Mouse (Mus musculus): ENCODE measurements at regions not wholly inside any gene's neighbourhood (a gene's known extent, or its start where the extent isn't known, plus 50 kb on each side); places are given as distances from the start of the nearest gene placed in this dataset.
"Not testable (repeated sequence)": the region's sequence is repeated elsewhere in the genome, so short reads cannot be mapped to it uniquely, and the experiment has no call there.

DNA sequence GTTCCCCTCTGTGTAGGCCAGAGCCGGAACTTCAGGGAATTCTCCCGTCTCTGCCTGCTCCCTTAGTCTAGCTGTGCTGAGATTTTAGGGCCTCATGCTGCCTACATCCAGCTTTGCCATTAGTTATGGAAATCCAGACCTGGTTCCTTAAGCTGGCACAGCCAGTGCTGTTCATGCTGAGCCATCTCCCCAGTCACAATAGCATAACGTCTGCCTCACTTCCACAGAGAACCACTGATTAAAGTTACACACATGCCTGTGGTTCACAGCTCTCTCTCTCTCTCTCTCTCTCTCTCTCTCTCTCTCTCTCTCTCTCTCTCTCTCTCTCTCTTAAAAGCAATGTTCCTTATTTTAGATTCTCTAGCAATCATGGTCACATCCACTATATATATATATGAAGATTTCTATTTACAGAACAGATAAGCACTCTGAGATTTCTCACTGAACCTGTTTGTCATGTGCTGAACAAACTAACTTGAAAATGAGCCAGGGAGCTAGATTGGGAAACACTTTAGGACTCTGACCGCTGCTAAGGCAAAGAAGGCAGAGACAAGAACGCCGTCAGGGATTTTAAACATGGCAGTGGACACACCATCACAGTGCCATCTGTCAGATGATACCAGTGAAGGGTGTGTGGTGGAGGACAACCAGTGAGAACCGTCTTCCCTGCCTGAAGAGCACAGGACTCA, 584.9 kb downstream of the Pdcd6ip start:
- Histone ChIP-seq H3K4me3 (ENCODE audit: low read depth, low read length) (no peak overlapping the region), H3K27ac (ENCODE audit: low read length) (no peak overlapping the region), H3K9ac (replicated peaks; ENCODE audit: low read depth, low read length) (no peak overlapping the region), H3K4me1 (ENCODE audit: control insufficient read depth, insufficient read depth, low read length) (no peaks in the 10 kb centered on the region), H3K4me2 (replicated peaks; ENCODE audit: low read depth, low read length) (no peak overlapping the region), H3K27me3 (ENCODE audit: control insufficient read depth, insufficient read depth, low read length) (no peaks in the 10 kb centered on the region), H3K9me3 (ENCODE audit: control insufficient read depth, low read depth, low read length) (no peaks in the 10 kb centered on the region), H3K36me3 (ENCODE audit: control insufficient read depth, insufficient read depth, low read length) (no peaks in the 10 kb centered on the region)
- 67% methylated on average over 7 of the region's 7 CpGs for WGBS
- no peak for ATAC-seq (ENCODE audit: insufficient number of reproducible peaks, insufficient read depth, low FRiP score, low read depth)

DNA sequence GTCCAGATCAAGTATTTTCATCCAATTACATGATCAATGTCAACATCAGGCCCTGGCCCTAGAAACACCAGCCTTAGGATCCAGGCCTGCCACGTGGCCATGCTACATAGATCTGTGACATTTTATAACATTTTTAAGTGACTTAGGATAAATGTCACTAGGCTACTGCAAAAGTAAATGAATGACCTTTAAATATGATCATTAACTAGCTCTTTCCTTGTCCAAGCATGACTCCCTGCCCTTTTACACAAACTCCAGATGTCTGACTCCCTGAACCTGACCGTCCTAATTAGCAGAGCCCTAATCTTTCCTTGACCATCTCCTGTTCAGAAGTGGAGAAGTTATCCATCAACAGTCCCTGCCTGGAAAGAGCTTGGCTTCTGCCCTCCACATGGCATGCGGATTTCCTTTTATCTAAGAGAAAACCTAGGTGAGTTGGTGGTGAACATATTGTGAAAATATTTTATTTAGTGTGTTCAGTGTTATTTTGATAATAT, 585.8 kb downstream of the Pdcd6ip start:
- no peak for ATAC-seq (ENCODE audit: insufficient number of reproducible peaks, insufficient read depth, low FRiP score, low read depth)
- WGBS: 47% methylated on average over 3 of the region's 3 CpGs
- H3K4me1 ChIP-seq (ENCODE audit: control insufficient read depth, insufficient read depth, low read length): no peaks in the 10 kb centered on the region

DNA sequence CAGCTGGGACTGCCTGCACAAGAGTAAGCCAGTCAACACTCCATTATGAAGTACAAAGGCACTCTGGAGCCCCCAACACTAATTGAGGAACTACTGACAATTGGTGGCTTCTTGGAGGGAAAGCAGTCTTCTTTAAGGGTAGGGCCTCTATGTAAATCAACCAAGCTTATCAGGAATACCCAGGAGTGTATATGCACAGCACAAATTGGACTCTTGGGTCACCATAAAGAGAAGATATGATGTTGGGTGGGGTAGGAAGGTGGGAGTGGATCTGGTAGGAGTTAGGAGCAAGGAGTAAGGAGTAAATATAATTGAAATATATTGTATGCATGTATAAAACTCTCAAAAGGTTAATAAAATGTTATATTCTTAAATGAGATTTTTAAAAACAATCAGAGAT, 587.7 kb downstream of the Pdcd6ip start:
- no peaks in the 10 kb centered on the region for H3K27me3 ChIP-seq (ENCODE audit: control insufficient read depth, insufficient read depth, low read length)
- no peaks in the 10 kb centered on the region for H3K36me3 ChIP-seq (ENCODE audit: control insufficient read depth, insufficient read depth, low read length)
- H3K4me1 ChIP-seq (ENCODE audit: control insufficient read depth, insufficient read depth, low read length): no peaks in the 10 kb centered on the region
- no peak for ATAC-seq (ENCODE audit: insufficient number of reproducible peaks, insufficient read depth, low FRiP score, low read depth)
- no peak overlapping the region for H3K4me3 ChIP-seq (ENCODE audit: low read depth, low read length)
- H3K27ac ChIP-seq (ENCODE audit: low read length): no peak overlapping the region
- no peak overlapping the region for H3K4me2 ChIP-seq (replicated peaks; ENCODE audit: low read depth, low read length)
- H3K9ac ChIP-seq (replicated peaks; ENCODE audit: low read depth, low read length): no peak overlapping the region
- H3K9me3 ChIP-seq (ENCODE audit: control insufficient read depth, low read depth, low read length): no peaks in the 10 kb centered on the region

More for the DNA sequence above, 585.8 kb downstream of the Pdcd6ip start:
- Histone ChIP-seq H3K4me2 (replicated peaks; ENCODE audit: low read depth, low read length) (no peak overlapping the region), H3K27me3 (ENCODE audit: control insufficient read depth, insufficient read depth, low read length) (no peaks in the 10 kb centered on the region), H3K9me3 (ENCODE audit: control insufficient read depth, low read depth, low read length) (no peaks in the 10 kb centered on the region), H3K36me3 (ENCODE audit: control insufficient read depth, insufficient read depth, low read length) (no peaks in the 10 kb centered on the region), H3K27ac (ENCODE audit: low read length) (no peak overlapping the region), H3K9ac (replicated peaks; ENCODE audit: low read depth, low read length) (no peak overlapping the region), H3K4me3 (ENCODE audit: low read depth, low read length) (no peak overlapping the region)

DNA sequence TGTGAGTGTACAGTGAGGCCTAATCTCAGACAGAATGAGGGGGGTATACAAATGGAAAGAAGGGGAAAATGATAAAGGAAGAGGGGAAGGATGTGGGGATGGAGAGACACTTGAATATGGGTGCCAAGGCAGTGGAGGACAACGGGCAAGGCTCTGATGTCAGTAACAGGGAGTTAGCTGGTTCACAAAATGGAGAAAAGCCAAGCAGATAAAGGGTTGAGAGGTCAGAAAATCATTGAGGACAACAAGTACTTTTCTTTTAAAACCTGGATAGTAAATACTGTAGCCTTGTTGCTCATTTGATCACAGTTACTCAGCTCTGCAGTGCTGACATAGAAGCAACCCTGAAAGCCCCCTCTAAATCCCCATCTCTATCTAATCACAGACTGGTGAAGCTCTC, 588.3 kb downstream of the Pdcd6ip start:
- Histone ChIP-seq H3K4me3 (ENCODE audit: low read depth, low read length) (no peak overlapping the region), H3K4me2 (replicated peaks; ENCODE audit: low read depth, low read length) (no peak overlapping the region), H3K9me3 (ENCODE audit: control insufficient read depth, low read depth, low read length) (no peaks in the 10 kb centered on the region), H3K9ac (replicated peaks; ENCODE audit: low read depth, low read length) (no peak overlapping the region), H3K27ac (ENCODE audit: low read length) (no peak overlapping the region), H3K27me3 (ENCODE audit: control insufficient read depth, insufficient read depth, low read length) (no peaks in the 10 kb centered on the region), H3K4me1 (ENCODE audit: control insufficient read depth, insufficient read depth, low read length) (no peaks in the 10 kb centered on the region), H3K36me3 (ENCODE audit: control insufficient read depth, insufficient read depth, low read length) (no peaks in the 10 kb centered on the region)
- WGBS: 89% methylated on average over 1 of the region's 1 CpGs
- no peak for ATAC-seq (ENCODE audit: insufficient number of reproducible peaks, insufficient read depth, low FRiP score, low read depth)

DNA sequence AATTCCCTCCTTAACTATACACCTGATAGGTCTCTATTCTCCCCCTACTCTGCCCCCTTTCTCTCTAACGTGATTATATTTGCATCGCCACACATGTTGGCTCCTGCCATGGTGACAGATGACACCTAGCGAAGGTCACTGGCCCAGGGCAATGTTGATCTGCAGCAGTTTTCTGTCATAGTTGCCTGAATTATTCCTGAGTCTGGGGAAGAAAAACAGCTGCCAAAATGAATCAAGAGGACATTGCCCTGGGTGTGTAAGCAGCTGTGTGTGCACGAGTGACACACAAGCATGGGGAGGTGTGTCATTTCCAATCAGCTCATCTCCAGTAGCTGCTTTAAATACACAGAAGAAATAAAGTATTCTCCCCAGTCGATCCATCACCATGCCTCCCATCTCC, 592.5 kb downstream of the Pdcd6ip start:
- H3K9me3 ChIP-seq (ENCODE audit: control insufficient read depth, low read depth, low read length): no peaks in the 10 kb centered on the region
- H3K9ac ChIP-seq (replicated peaks; ENCODE audit: low read depth, low read length): no peak overlapping the region
- ATAC-seq (ENCODE audit: insufficient number of reproducible peaks, insufficient read depth, low FRiP score, low read depth): no peak
- H3K4me1 ChIP-seq (ENCODE audit: control insufficient read depth, insufficient read depth, low read length): no peaks in the 10 kb centered on the region
- H3K4me3 ChIP-seq (ENCODE audit: low read depth, low read length): no peak overlapping the region
- no peaks in the 10 kb centered on the region for H3K36me3 ChIP-seq (ENCODE audit: control insufficient read depth, insufficient read depth, low read length)
- H3K4me2 ChIP-seq (replicated peaks; ENCODE audit: low read depth, low read length): no peak overlapping the region
- WGBS: 46% methylated on average over 5 of the region's 5 CpGs
- no peaks in the 10 kb centered on the region for H3K27me3 ChIP-seq (ENCODE audit: control insufficient read depth, insufficient read depth, low read length)
- no peak overlapping the region for H3K27ac ChIP-seq (ENCODE audit: low read length)

DNA sequence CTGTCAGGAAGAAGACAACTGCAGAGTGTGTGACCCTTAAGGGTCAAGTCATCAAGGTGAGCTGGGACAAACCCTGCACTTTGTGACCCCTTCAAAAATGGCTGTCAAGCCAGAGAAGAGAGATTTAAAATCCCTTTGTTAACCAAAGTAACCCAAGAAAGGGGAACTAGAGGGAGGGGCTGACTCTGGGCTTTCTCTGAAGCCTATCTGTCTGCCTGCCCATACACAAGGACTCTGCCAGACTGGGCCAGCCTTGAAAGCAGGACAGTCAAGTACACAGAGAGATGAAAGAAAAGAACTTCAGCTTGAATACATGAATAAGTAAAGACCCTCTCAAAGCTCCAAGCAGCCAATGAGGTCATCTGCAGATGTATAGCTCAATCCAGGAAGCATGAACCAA, 595.3 kb downstream of the Pdcd6ip start:
- no peak overlapping the region for H3K4me3 ChIP-seq (ENCODE audit: low read depth, low read length)
- no peaks in the 10 kb centered on the region for H3K4me1 ChIP-seq (ENCODE audit: control insufficient read depth, insufficient read depth, low read length)
- H3K36me3 ChIP-seq (ENCODE audit: control insufficient read depth, insufficient read depth, low read length): no peaks in the 10 kb centered on the region
- H3K27ac ChIP-seq (ENCODE audit: low read length): no peak overlapping the region
- no peak overlapping the region for H3K9ac ChIP-seq (replicated peaks; ENCODE audit: low read depth, low read length)
- no peaks in the 10 kb centered on the region for H3K9me3 ChIP-seq (ENCODE audit: control insufficient read depth, low read depth, low read length)
- H3K27me3 ChIP-seq (ENCODE audit: control insufficient read depth, insufficient read depth, low read length): no peaks in the 10 kb centered on the region
- H3K4me2 ChIP-seq (replicated peaks; ENCODE audit: low read depth, low read length): no peak overlapping the region
- no peak for ATAC-seq (ENCODE audit: insufficient number of reproducible peaks, insufficient read depth, low FRiP score, low read depth)

DNA sequence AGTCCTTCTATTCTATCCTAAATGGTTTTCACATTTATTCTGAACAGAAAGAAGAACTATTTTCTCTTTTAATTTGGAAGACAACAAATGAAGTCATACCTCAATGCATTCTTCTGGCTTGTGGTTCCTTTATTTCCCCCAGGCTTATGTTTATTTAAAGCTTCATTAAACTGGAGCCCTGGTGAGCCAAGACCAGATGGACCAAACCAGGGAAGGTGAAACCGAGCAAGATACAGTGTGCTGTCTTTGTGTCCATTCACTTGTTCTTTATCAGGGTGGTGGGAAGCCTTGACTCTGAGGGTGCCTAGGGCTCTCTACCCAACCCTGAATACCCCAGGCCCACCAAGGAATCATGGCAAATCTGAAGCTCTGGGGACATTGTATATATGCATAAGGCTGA, 606.3 kb downstream of the Pdcd6ip start:
- no peak for ATAC-seq (ENCODE audit: insufficient number of reproducible peaks, insufficient read depth, low FRiP score, low read depth)
- 89% methylated on average over 1 of the region's 1 CpGs for WGBS
- Histone ChIP-seq H3K36me3 (ENCODE audit: control insufficient read depth, insufficient read depth, low read length) (no peaks in the 10 kb centered on the region), H3K27me3 (ENCODE audit: control insufficient read depth, insufficient read depth, low read length) (no peaks in the 10 kb centered on the region), H3K4me1 (ENCODE audit: control insufficient read depth, insufficient read depth, low read length) (no peaks in the 10 kb centered on the region), H3K9ac (replicated peaks; ENCODE audit: low read depth, low read length) (no peak overlapping the region), H3K9me3 (ENCODE audit: control insufficient read depth, low read depth, low read length) (no peaks in the 10 kb centered on the region), H3K4me2 (replicated peaks; ENCODE audit: low read depth, low read length) (no peak overlapping the region), H3K4me3 (ENCODE audit: low read depth, low read length) (no peak overlapping the region), H3K27ac (ENCODE audit: low read length) (no peak overlapping the region)

DNA sequence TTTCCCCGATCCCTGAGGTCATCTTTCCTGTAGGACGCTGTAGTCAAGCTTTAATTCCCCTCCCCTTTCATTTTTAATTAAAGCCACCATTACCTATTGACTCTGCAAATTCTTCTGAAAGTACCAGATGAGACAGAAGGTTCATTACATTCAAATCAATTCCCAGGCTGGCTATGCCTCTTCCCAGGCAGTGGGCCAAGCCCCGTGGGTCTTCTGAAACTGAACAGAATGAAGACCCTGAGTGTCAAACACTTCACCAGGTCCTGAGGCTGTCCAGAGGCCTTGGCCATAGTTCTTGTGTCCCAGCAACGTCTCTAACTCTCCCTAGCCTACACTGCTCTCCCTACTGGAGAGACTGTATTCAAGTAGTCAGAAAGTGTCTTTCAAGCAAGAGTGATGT, 607.4 kb downstream of the Pdcd6ip start:
- no peaks in the 10 kb centered on the region for H3K27me3 ChIP-seq (ENCODE audit: control insufficient read depth, insufficient read depth, low read length)
- H3K36me3 ChIP-seq (ENCODE audit: control insufficient read depth, insufficient read depth, low read length): no peaks in the 10 kb centered on the region
- H3K9me3 ChIP-seq (ENCODE audit: control insufficient read depth, low read depth, low read length): no peaks in the 10 kb centered on the region
- no peak overlapping the region for H3K4me3 ChIP-seq (ENCODE audit: low read depth, low read length)
- no peak for ATAC-seq (ENCODE audit: insufficient number of reproducible peaks, insufficient read depth, low FRiP score, low read depth)
- H3K4me2 ChIP-seq (replicated peaks; ENCODE audit: low read depth, low read length): no peak overlapping the region
- H3K27ac ChIP-seq (ENCODE audit: low read length): no peak overlapping the region
- no peak overlapping the region for H3K9ac ChIP-seq (replicated peaks; ENCODE audit: low read depth, low read length)
- no peaks in the 10 kb centered on the region for H3K4me1 ChIP-seq (ENCODE audit: control insufficient read depth, insufficient read depth, low read length)
- WGBS: 71% methylated on average over 4 of the region's 4 CpGs

DNA sequence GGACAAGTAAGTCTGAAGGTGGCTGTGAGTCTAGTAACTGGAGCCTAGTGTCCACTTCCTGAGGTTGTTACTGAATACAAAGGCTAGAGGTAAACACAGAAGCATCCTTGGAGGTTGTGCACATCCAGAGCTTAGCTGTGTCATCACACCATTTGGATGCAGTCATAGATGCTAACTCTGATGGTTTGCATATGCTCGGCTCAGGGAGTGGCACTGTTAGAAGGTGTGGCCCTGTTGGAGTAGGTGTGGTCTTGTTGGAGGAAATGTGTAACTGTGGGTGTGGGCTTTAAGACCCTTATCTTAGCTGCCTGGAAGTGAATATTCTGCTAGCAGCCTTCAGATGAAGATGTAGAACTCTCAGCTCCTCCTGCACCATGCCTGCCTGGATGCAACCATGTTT, 612.6 kb downstream of the Pdcd6ip start:
- H3K4me2 ChIP-seq (replicated peaks; ENCODE audit: low read depth, low read length); H3K4me3 ChIP-seq (ENCODE audit: low read depth, low read length); H3K27ac ChIP-seq (ENCODE audit: low read length); H3K4me1 ChIP-seq (ENCODE audit: control insufficient read depth, insufficient read depth, low read length); H3K27me3 ChIP-seq (ENCODE audit: control insufficient read depth, insufficient read depth, low read length); H3K36me3 ChIP-seq (ENCODE audit: control insufficient read depth, insufficient read depth, low read length); H3K9me3 ChIP-seq (ENCODE audit: control insufficient read depth, low read depth, low read length); ATAC-seq (ENCODE audit: insufficient number of reproducible peaks, insufficient read depth, low FRiP score, low read depth); H3K9ac ChIP-seq (replicated peaks; ENCODE audit: low read depth, low read length): not testable (repeated sequence)
- 93% methylated on average over 1 of the region's 1 CpGs for WGBS
